Mouse (Mus musculus) small intestine, adult 2 months (tissue): ENCODE data around the gene Ext2. TPM values are rescaled to one million over a fixed set of nuclear protein-coding genes. Genes with fewer than 3 reads are reported as not detected.

ENCODE experiments used
- H3K27ac ChIP-seq: fragments of 200-500 bp; 2 replicates; pipeline ENCODE4 v1.5.1; 2012; ENCODE audit warnings: low read depth, low read length, control low read depth, inconsistent platforms; ENCODE audit not compliant: insufficient read depth
- H3K27me3 ChIP-seq: fragments of 200-500 bp; 2 replicates; pipeline ENCODE4 v1.6.1; 2012; ENCODE audit warnings: mild to moderate bottlenecking, moderate library complexity, low read length, inconsistent platforms; ENCODE audit not compliant: control insufficient read depth, insufficient read depth
- H3K36me3 ChIP-seq: fragments of 200-500 bp; 2 replicates; pipeline ENCODE4 v1.6.1; 2012; ENCODE audit warnings: mild to moderate bottlenecking, low read length, control low read depth, inconsistent platforms; ENCODE audit not compliant: control insufficient read depth, insufficient read depth
- H3K4me1 ChIP-seq: fragments of 200-500 bp; 2 replicates; pipeline ENCODE4 v1.6.1; 2012; ENCODE audit warnings: low read length, inconsistent platforms, mixed read lengths; ENCODE audit not compliant: control insufficient read depth, insufficient read depth, insufficient read length
- H3K4me3 ChIP-seq: fragments of 200-500 bp; 2 replicates; pipeline ENCODE4 v1.5.1; 2012; ENCODE audit warnings: low read depth, mild to moderate bottlenecking, control low read depth, inconsistent platforms, low read length, moderate library complexity
- CTCF ChIP-seq: fragments of 200-500 bp; IDR thresholded peaks from 2 replicates; pipeline ENCODE4 v1.5.1; 2012; ENCODE audit warnings: low read depth, mild to moderate bottlenecking, control low read depth, inconsistent platforms, low read length, moderate library complexity, mixed read lengths; ENCODE audit not compliant: insufficient replicate concordance, insufficient read length; ENCODE audit errors: extremely low read depth
- POLR2A ChIP-seq: fragments of 200-500 bp; IDR thresholded peaks from 2 replicates; pipeline ENCODE4 v1.6.1; 2012; ENCODE audit warnings: low read depth, mild to moderate bottlenecking, control low read depth, inconsistent platforms, low read length, moderate library complexity
- WGBS: fragments of 180-500 bp; shearing (Covaris S2); methylation state at CpG from one replicate; pipeline ENCODE4 v1.1.7; 2018; 5-methylcytosine and 5-hydroxymethylcytosine counted together
- polyA plus RNA-seq: library from polyadenylated mRNA; depleted of rRNA; stranded (reverse); fragments of >200 nt; gene quantifications from 2 replicates; pipeline ENCODE4 v1.2.3, GENCODE M21; 2012

The Ext2 gene
- polyA plus RNA-seq, 1 experiment = 28.6 TPM

GRCm38 (mm10) chr2:93823519-93823918 lies 1.2 kb upstream of the Ext2 start:
- no peaks in the 10 kb centered on the region for H3K27me3 ChIP-seq
- H3K27ac ChIP-seq = no peak overlapping the region
- H3K4me3 ChIP-seq = no peak overlapping the region
- no peaks in the 10 kb centered on the region for H3K4me1 ChIP-seq
- no peaks in the 10 kb centered on the region for H3K36me3 ChIP-seq
- WGBS = 16% methylated on average over 8 of the region's 8 CpGs
- TF ChIP-seq POLR2A (no peak), CTCF (peak; percentile 87; the same call in 1 of the 2 replicates)

GRCm38 (mm10) chr2:93817791-93818190 lies 4.6 kb downstream of the Ext2 start:
- Histone ChIP-seq H3K4me1 (no peaks in the 10 kb centered on the region), H3K36me3 (peaks cover 8% of the 10 kb centered on the region), H3K4me3 (no peak overlapping the region), H3K27me3 (no peaks in the 10 kb centered on the region), H3K27ac (no peak overlapping the region)
- TF ChIP-seq POLR2A (no peak), CTCF (no peak)
- WGBS = 87% methylated on average over 5 of the region's 5 CpGs

- no peak overlapping the region for H3K4me3 ChIP-seq
- no peaks in the 10 kb centered on the region for H3K27me3 ChIP-seq
- no peaks in the 10 kb centered on the region for H3K4me1 ChIP-seq
- 93% methylated on average over 22 of the region's 22 CpGs for WGBS
- TF ChIP-seq POLR2A (no peak), CTCF (no peak)
- peaks cover 13% of the 10 kb centered on the region for H3K36me3 ChIP-seq
- H3K27ac ChIP-seq = no peak overlapping the region
These were observed 9.0 kb downstream of the Ext2 start for GRCm38 (mm10) chr2:93813343-93813742.

- H3K4me3 ChIP-seq = no peak overlapping the region
- H3K27me3 ChIP-seq = no peaks in the 10 kb centered on the region
- H3K27ac ChIP-seq = no peak overlapping the region
- no peaks in the 10 kb centered on the region; the same call in 1 of the 2 replicates for H3K4me1 ChIP-seq
- TF ChIP-seq POLR2A (no peak), CTCF (peak; percentile 91; the same call in 1 of the 2 replicates)
- H3K36me3 ChIP-seq = peaks cover 15% of the 10 kb centered on the region
- WGBS = 25% methylated on average over 4 of the region's 4 CpGs
These were observed 10.6 kb downstream of the Ext2 start for GRCm38 (mm10) chr2:93811812-93812211.

- Histone ChIP-seq H3K27ac (no peak overlapping the region), H3K27me3 (no peaks in the 10 kb centered on the region), H3K36me3 (peaks cover 18% of the 10 kb centered on the region), H3K4me3 (no peak overlapping the region), H3K4me1 (no peaks in the 10 kb centered on the region; the same call in 1 of the 2 replicates)
- TF ChIP-seq CTCF = peak; percentile 84
- no peak for TF ChIP-seq POLR2A
- 11% methylated on average over 2 of the region's 2 CpGs for WGBS
These were observed 12.4 kb downstream of the Ext2 start for GRCm38 (mm10) chr2:93809931-93810330.

- H3K27ac ChIP-seq = no peak overlapping the region
- peaks cover 16% of the 10 kb centered on the region for H3K36me3 ChIP-seq
- H3K27me3 ChIP-seq = no peaks in the 10 kb centered on the region
- no peak overlapping the region for H3K4me3 ChIP-seq
- WGBS = 86% methylated on average over 5 of the region's 5 CpGs
- no peaks in the 10 kb centered on the region; the same call in 1 of the 2 replicates for H3K4me1 ChIP-seq
- TF ChIP-seq POLR2A = no peak
- no peak for TF ChIP-seq CTCF
These were observed 14.3 kb downstream of the Ext2 start for GRCm38 (mm10) chr2:93808071-93808470.

- WGBS = 85% methylated on average over 8 of the region's 8 CpGs
- peaks cover 15% of the 10 kb centered on the region for H3K36me3 ChIP-seq
- no peak for TF ChIP-seq POLR2A
- TF ChIP-seq CTCF = no peak
These were observed 14.9 kb downstream of the Ext2 start for GRCm38 (mm10) chr2:93807440-93807839.

More at GRCm38 (mm10) chr2:93807440-93807839, 14.9 kb downstream of the Ext2 start:
- Histone ChIP-seq H3K27me3 (no peaks in the 10 kb centered on the region), H3K4me3 (no peak overlapping the region), H3K4me1 (no peaks in the 10 kb centered on the region; the same call in 1 of the 2 replicates), H3K27ac (no peak overlapping the region)
